Comparison of ENCODE assay signal across 1 mouse cellular context in genomic region chr1:74277883-74278537, GRCm38 (mm10).
TF ChIP-seq lines count a peak whose summit lies in the region.

No protein-coding gene starts in this region.

TF ChIP-seq in CH12.LX, 34 proteins besides CTCF, POLR2A, EP300 and RAD21 (continued from another document):
- no peak for TF ChIP-seq NRF1 (IDR thresholded peaks at IDR 0.05; ENCODE audit: low read depth, low read length)
- no peak for TF ChIP-seq UBTF (IDR thresholded peaks at IDR 0.05; ENCODE audit: low read depth, low read length)
- peak; percentile 61 for TF ChIP-seq ZNF384 (IDR thresholded peaks at IDR 0.05; ENCODE audit: low read depth, low read length)
